Mouse (Mus musculus): ENCODE measurements around the gene Enc1. TPM values are rescaled to one million over a fixed set of nuclear protein-coding genes. Genes with fewer than 3 reads are reported as not detected.

The Enc1 gene
- polyA plus RNA-seq, 1 experiment from 2014 or later = 8.5 TPM

DNA sequence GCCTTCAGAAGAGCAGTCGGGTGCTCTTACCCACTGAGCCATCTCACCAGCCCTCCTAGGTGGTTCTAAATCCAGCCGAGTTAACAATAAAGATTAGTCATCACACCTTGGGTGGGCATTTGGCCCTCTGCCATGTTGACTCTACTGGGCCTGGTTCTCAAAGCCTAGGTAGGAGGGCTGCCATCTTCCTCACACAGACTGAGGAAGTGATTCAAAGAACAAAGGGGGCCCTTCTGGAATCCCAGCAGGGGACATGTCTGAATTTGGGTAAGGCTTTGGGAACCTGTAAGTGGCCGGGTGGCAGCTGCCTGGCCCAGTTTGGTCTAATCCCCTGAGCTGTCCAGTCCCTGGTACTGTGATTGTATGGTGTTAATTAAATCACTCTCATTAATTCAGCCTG lies 3.2 kb upstream of the Enc1 start:
- Histone ChIP-seq H3K9me3 (replicated peaks; ENCODE audit: control insufficient read depth, low read length) (no peaks in the 10 kb centered on the region), H3K4me1 (ENCODE audit: control insufficient read depth, insufficient read depth, low read length) (peaks cover 17% of the 10 kb centered on the region), H3K9ac (ENCODE audit: low read length) (no peak overlapping the region), H3K4me3 (replicated peaks; ENCODE audit: low read length) (no peak overlapping the region), H3K4me2 (ENCODE audit: low read depth, low read length) (no peak overlapping the region), H3K27ac (ENCODE audit: low read length) (peak overlapping the region; percentile 96; the same call in 1 of the 2 replicates), H3K36me3 (ENCODE audit: control insufficient read depth, insufficient read depth, low read length) (no peaks in the 10 kb centered on the region), H3K27me3 (ENCODE audit: control insufficient read depth, insufficient read depth, low read length) (no peaks in the 10 kb centered on the region)
- ATAC-seq (ENCODE audit: insufficient read depth, low FRiP score) = no peak
- 49% methylated on average over 3 of the region's 3 CpGs for WGBS

- Histone ChIP-seq H3K9ac (ENCODE audit: low read length) (no peak overlapping the region), H3K36me3 (ENCODE audit: control insufficient read depth, insufficient read depth, low read length) (no peaks in the 10 kb centered on the region), H3K27me3 (ENCODE audit: control insufficient read depth, insufficient read depth, low read length) (no peaks in the 10 kb centered on the region), H3K9me3 (replicated peaks; ENCODE audit: control insufficient read depth, low read length) (no peaks in the 10 kb centered on the region), H3K4me3 (replicated peaks; ENCODE audit: low read length) (no peak overlapping the region), H3K4me2 (ENCODE audit: low read depth, low read length) (no peak overlapping the region), H3K4me1 (ENCODE audit: control insufficient read depth, insufficient read depth, low read length) (peaks cover 24% of the 10 kb centered on the region), H3K27ac (ENCODE audit: low read length) (peak overlapping the region; percentile 96)
- WGBS = 47% methylated on average over 16 of the region's 16 CpGs
- no peak for ATAC-seq (ENCODE audit: insufficient read depth, low FRiP score)
These were observed 2.5 kb upstream of the Enc1 start for GRCm38 (mm10) chr13:97238181-97238981.

DNA sequence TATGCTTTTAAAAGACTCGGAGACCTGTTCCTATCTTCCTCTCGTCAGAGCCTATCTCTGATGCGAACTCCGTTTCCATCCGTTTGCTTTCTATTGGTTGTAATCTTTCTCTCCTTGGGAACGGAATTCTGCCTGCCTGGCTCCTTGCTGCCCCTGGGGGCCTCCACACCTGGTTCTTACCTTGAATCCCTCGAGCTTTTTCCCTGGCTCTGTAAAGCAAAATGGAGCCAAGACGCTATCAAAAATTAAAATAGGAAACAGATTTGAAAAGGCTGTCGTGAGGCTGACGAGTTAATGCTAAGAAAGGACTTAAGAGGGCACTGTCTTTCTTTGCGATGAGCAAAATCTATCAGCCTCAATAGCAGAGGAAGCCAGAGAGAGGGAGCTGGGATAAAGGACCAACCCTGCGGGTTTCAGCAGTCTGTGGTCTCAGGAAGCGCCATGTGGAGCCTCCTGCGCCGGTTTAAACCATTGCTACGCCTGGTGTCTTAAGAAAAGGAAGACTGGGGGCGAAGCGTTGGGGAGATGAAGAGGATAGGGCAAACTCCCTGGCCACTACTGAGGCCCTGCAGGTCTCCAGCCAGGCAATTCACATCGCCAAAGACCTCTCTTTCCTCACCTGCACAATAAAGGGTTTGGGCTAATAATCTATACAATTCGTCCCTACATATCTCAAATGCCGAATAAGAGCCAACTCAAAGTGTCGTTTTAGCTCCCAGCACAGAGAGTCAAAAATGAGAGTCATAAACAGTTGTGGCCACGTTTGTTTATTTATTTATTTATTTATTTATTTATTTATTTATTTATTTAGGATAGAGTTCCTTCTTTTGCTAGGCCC lies 1.3 kb upstream of the Enc1 start:
- 7% methylated on average over 23 of the region's 23 CpGs for WGBS
- no peak for ATAC-seq (ENCODE audit: insufficient read depth, low FRiP score)
- no peaks in the 10 kb centered on the region for H3K36me3 ChIP-seq (ENCODE audit: control insufficient read depth, insufficient read depth, low read length)
- no peaks in the 10 kb centered on the region for H3K9me3 ChIP-seq (replicated peaks; ENCODE audit: control insufficient read depth, low read length)
- H3K4me1 ChIP-seq (ENCODE audit: control insufficient read depth, insufficient read depth, low read length) = peaks cover 36% of the 10 kb centered on the region
- peak overlapping the region; percentile 52 for H3K9ac ChIP-seq (ENCODE audit: low read length)
- H3K27me3 ChIP-seq (ENCODE audit: control insufficient read depth, insufficient read depth, low read length) = no peaks in the 10 kb centered on the region
- H3K4me3 ChIP-seq (replicated peaks; ENCODE audit: low read length) = peak overlapping the region; percentile 14; the same call in 1 of the 2 replicates
- peak overlapping the region; percentile 96 for H3K27ac ChIP-seq (ENCODE audit: low read length)
- H3K4me2 ChIP-seq (ENCODE audit: low read depth, low read length) = peak overlapping the region; percentile 77

- peak overlapping the region; percentile 96 for H3K27ac ChIP-seq (ENCODE audit: low read length)
- no peaks in the 10 kb centered on the region for H3K9me3 ChIP-seq (replicated peaks; ENCODE audit: control insufficient read depth, low read length)
- H3K36me3 ChIP-seq (ENCODE audit: control insufficient read depth, insufficient read depth, low read length) = peaks cover 3% of the 10 kb centered on the region; the same call in 1 of the 2 replicates
- peak; percentile 59 for ATAC-seq (ENCODE audit: insufficient read depth, low FRiP score)
- peak overlapping the region; percentile 96 for H3K4me3 ChIP-seq (replicated peaks; ENCODE audit: low read length)
- peak overlapping the region; percentile 77 for H3K4me2 ChIP-seq (ENCODE audit: low read depth, low read length)
- no peaks in the 10 kb centered on the region for H3K27me3 ChIP-seq (ENCODE audit: control insufficient read depth, insufficient read depth, low read length)
- H3K4me1 ChIP-seq (ENCODE audit: control insufficient read depth, insufficient read depth, low read length) = peaks cover 38% of the 10 kb centered on the region
- H3K9ac ChIP-seq (ENCODE audit: low read length) = peak overlapping the region; percentile 77
- under 1% methylated on average over 35 of the region's 36 CpGs for WGBS
These were observed 483 bp upstream of the Enc1 start for GRCm38 (mm10) chr13:97240279-97240964.

DNA sequence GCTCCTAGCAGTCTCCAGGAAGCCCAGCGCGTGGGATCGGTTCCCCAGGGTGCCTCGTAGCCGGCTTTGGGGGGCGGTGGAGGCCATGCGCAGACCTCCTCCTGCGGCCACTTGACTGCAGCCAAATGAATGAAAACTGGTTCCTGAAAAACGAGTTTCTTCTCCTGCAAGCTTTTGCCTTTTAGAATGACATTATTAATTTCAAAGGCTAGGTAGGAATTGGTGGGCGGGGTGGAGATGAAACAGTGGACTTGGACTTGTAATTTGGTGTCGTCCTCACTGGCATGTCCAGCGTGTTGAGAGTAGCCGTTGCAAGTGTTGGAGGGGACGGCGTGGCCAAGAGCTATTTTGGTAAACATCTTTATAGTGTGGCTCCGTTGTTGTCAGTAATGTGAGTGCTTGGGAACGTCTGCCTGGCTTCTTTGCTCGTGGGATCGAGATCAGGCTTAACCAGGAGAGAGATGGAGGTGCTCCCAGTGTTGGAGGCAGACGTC lies 929 bp downstream of the Enc1 start:
- Histone ChIP-seq H3K4me3 (replicated peaks; ENCODE audit: low read length) (peak overlapping the region; percentile 96), H3K27me3 (ENCODE audit: control insufficient read depth, insufficient read depth, low read length) (no peaks in the 10 kb centered on the region), H3K9me3 (replicated peaks; ENCODE audit: control insufficient read depth, low read length) (no peaks in the 10 kb centered on the region), H3K9ac (ENCODE audit: low read length) (peak overlapping the region; percentile 95), H3K4me1 (ENCODE audit: control insufficient read depth, insufficient read depth, low read length) (peaks cover 40% of the 10 kb centered on the region), H3K27ac (ENCODE audit: low read length) (peak overlapping the region; percentile 96), H3K4me2 (ENCODE audit: low read depth, low read length) (peak overlapping the region; percentile 77), H3K36me3 (ENCODE audit: control insufficient read depth, insufficient read depth, low read length) (peaks cover 16% of the 10 kb centered on the region)
- no peak for ATAC-seq (ENCODE audit: insufficient read depth, low FRiP score)
- WGBS = under 1% methylated on average over 20 of the region's 20 CpGs

GRCm38 (mm10) chr13:97242716-97243115 lies 1.8 kb downstream of the Enc1 start:
- H3K9ac ChIP-seq (ENCODE audit: low read length) = peak overlapping the region; percentile 95
- H3K4me1 ChIP-seq (ENCODE audit: control insufficient read depth, insufficient read depth, low read length) = peaks cover 48% of the 10 kb centered on the region
- H3K27ac ChIP-seq (ENCODE audit: low read length) = peak overlapping the region; percentile 44; the same call in 1 of the 2 replicates
- H3K4me3 ChIP-seq (replicated peaks; ENCODE audit: low read length) = peak overlapping the region; percentile 96
- WGBS = 5% methylated on average over 6 of the region's 6 CpGs
- no peak for ATAC-seq (ENCODE audit: insufficient read depth, low FRiP score)
- H3K27me3 ChIP-seq (ENCODE audit: control insufficient read depth, insufficient read depth, low read length) = no peaks in the 10 kb centered on the region
- peak overlapping the region; percentile 77 for H3K4me2 ChIP-seq (ENCODE audit: low read depth, low read length)
- peaks cover 16% of the 10 kb centered on the region for H3K36me3 ChIP-seq (ENCODE audit: control insufficient read depth, insufficient read depth, low read length)
- H3K9me3 ChIP-seq (replicated peaks; ENCODE audit: control insufficient read depth, low read length) = no peaks in the 10 kb centered on the region

DNA sequence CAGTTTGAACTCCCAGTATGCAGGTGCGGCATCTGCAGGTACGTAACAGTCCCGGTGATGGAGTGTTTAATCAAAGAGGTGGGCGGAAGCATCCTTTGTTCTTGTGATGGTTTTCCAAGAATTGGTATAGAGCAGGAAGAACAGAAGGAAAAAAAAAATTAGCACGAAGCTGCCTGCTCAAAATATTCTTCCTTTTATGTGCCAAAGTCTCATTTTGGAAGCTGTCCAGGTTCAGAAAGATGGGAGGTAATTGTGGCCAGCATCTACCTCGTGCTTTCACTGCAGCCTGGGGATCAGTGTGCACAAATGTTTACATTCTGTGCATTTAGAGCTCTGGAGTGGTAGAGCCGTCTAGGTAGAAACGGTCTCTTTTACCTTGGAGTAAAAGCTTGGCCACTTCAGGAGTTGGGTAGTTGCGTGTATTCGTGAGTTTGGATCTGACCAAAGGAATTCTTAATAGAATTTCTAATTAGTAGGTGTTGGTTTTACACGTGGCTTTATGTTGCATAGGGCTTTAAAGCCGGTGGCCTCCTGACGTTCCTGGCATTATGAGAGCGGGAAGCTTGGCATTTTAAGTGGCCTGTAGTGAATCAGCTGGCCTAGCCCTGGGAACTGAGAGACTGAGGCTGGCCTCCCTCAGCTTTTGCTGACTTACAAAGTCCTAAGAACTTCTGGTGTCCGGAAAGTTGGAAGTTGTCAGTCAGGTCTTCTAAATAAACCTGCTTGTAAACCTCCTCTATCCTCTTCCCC lies 3.2 kb downstream of the Enc1 start:
- Histone ChIP-seq H3K36me3 (ENCODE audit: control insufficient read depth, insufficient read depth, low read length) (peaks cover 16% of the 10 kb centered on the region), H3K27ac (ENCODE audit: low read length) (peak overlapping the region; percentile 56), H3K4me1 (ENCODE audit: control insufficient read depth, insufficient read depth, low read length) (peaks cover 60% of the 10 kb centered on the region), H3K4me2 (ENCODE audit: low read depth, low read length) (peak overlapping the region; percentile 77), H3K9ac (ENCODE audit: low read length) (peak overlapping the region; percentile 38), H3K4me3 (replicated peaks; ENCODE audit: low read length) (peak overlapping the region; percentile 96), H3K9me3 (replicated peaks; ENCODE audit: control insufficient read depth, low read length) (no peaks in the 10 kb centered on the region), H3K27me3 (ENCODE audit: control insufficient read depth, insufficient read depth, low read length) (no peaks in the 10 kb centered on the region)
- 33% methylated on average over 15 of the region's 15 CpGs for WGBS
- ATAC-seq (ENCODE audit: insufficient read depth, low FRiP score) = no peak

DNA sequence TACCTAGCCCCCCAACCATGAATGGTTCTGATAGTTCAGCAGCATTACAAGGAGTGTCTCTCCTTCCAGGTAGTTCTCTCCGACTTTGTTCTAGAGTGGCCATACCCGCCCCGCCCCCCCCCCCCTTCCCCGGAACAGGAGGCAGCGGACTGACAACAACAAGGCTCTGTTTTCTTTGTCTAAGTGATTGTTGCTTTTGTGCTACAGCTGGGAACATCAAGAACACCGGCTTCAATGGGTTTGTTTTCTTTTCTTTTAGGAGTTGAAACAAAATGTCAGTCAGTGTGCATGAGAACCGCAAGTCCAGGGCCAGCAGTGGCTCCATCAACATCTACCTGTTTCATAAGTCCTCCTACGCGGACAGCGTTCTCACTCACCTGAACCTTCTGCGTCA lies 3.8 kb downstream of the Enc1 start:
- Histone ChIP-seq H3K36me3 (ENCODE audit: control insufficient read depth, insufficient read depth, low read length) (peaks cover 16% of the 10 kb centered on the region), H3K4me3 (replicated peaks; ENCODE audit: low read length) (no peak overlapping the region), H3K27ac (ENCODE audit: low read length) (no peak overlapping the region), H3K4me2 (ENCODE audit: low read depth, low read length) (peak overlapping the region; percentile 77), H3K9ac (ENCODE audit: low read length) (peak overlapping the region; percentile 38; the same call in 1 of the 2 replicates), H3K4me1 (ENCODE audit: control insufficient read depth, insufficient read depth, low read length) (peaks cover 61% of the 10 kb centered on the region), H3K27me3 (ENCODE audit: control insufficient read depth, insufficient read depth, low read length) (no peaks in the 10 kb centered on the region), H3K9me3 (replicated peaks; ENCODE audit: control insufficient read depth, low read length) (no peaks in the 10 kb centered on the region)
- ATAC-seq (ENCODE audit: insufficient read depth, low FRiP score) = no peak
- 77% methylated on average over 11 of the region's 11 CpGs for WGBS
